32 mouse cellular contexts compared by ENCODE assay signal in genomic region chr13:40569461-40569860, GRCm38 (mm10).
"Had no signal": no experiment of that assay in that cellular context is flagged by ENCODE, and none has a peak within 500 bp of the region (broad histone marks: within the 10 kb centered on the region; RNA-seq: fewer than 3 reads in every experiment).

No protein-coding gene starts in this region.

- H3K4me3 ChIP-seq: gastrocnemius, adult 2 months; heart, adult 2 months; heart, embryonic 13.5 days; heart, embryonic 15.5 days; hindbrain, embryonic 10.5 days; hindbrain, embryonic 12.5 days; intestine, embryonic 15.5 days; kidney, embryonic 15.5 days; layer of hippocampus, adult 2 months; left cerebral cortex, adult 2 months; limb, embryonic 10.5 days; limb, embryonic 12.5 days; liver, embryonic 13.5 days; liver, embryonic 15.5 days had no signal

- DNase-seq: gastrocnemius, adult 2 months; gastrocnemius, postnatal 10 days; gastrocnemius, postnatal 25 days; heart, adult 11 months; heart, adult 2 months; heart, postnatal 14 days; heart, postnatal 4 days; kidney, adult 2 months; kidney, adult 9 months; kidney, postnatal 10 days; kidney, postnatal 25 days; kidney, postnatal 4 days; liver; liver, embryonic 13.5 days; liver, postnatal 0 days had no signal

- ATAC-seq: hindbrain, embryonic 16.5 days; inflammation-experienced regulatory T-cells, adult 6 months; intestine, embryonic 15.5 days; intestine, postnatal 0 days; liver, postnatal 0 days had no signal

- H3K4me1 ChIP-seq: heart, embryonic 13.5 days; heart, embryonic 15.5 days; hindbrain, embryonic 10.5 days; hindbrain, embryonic 12.5 days; intestine, embryonic 15.5 days; kidney, embryonic 15.5 days; limb, embryonic 10.5 days; limb, embryonic 12.5 days; liver, embryonic 13.5 days; liver, embryonic 15.5 days had no signal

- H3K27me3 ChIP-seq: heart, embryonic 13.5 days; heart, embryonic 15.5 days; hindbrain, embryonic 12.5 days; intestine, embryonic 15.5 days; kidney, embryonic 15.5 days; liver, embryonic 13.5 days; liver, embryonic 15.5 days had no signal

- H3K9me3 ChIP-seq: heart, embryonic 13.5 days; heart, embryonic 15.5 days; hindbrain, embryonic 10.5 days; hindbrain, embryonic 12.5 days; intestine, embryonic 15.5 days; kidney, embryonic 15.5 days; limb, embryonic 10.5 days; limb, embryonic 12.5 days; liver, embryonic 13.5 days; liver, embryonic 15.5 days had no signal

- H3K4me2 ChIP-seq: heart, embryonic 11.5 days; heart, embryonic 13.5 days; heart, embryonic 15.5 days; hindbrain, embryonic 12.5 days; hindbrain, embryonic 14.5 days; intestine, embryonic 15.5 days; kidney, embryonic 15.5 days; limb, embryonic 12.5 days; liver, embryonic 11.5 days; liver, embryonic 13.5 days; liver, embryonic 15.5 days had no signal

- H3K9ac ChIP-seq: heart, embryonic 13.5 days; heart, embryonic 15.5 days; hindbrain, embryonic 12.5 days; hindbrain, embryonic 14.5 days; intestine, embryonic 15.5 days; kidney, embryonic 15.5 days; limb, embryonic 12.5 days; liver, embryonic 13.5 days; liver, embryonic 15.5 days; liver, postnatal 0 days had no signal

- H3K27ac ChIP-seq: gastrocnemius, adult 2 months; heart, adult 2 months; heart, embryonic 13.5 days; heart, embryonic 15.5 days; hindbrain, embryonic 10.5 days; hindbrain, embryonic 12.5 days; hindbrain, embryonic 14.5 days; intestine, embryonic 15.5 days; kidney, embryonic 15.5 days; layer of hippocampus, adult 2 months; left cerebral cortex, adult 2 months; limb, embryonic 10.5 days; limb, embryonic 12.5 days; liver, embryonic 13.5 days; liver, embryonic 15.5 days had no signal

- H3K36me3 ChIP-seq: heart, embryonic 13.5 days; heart, embryonic 15.5 days; hindbrain, embryonic 10.5 days; hindbrain, embryonic 12.5 days; intestine, embryonic 15.5 days; kidney, embryonic 15.5 days; limb, embryonic 10.5 days; limb, embryonic 12.5 days; liver, embryonic 13.5 days; liver, embryonic 15.5 days had no signal
